In the genomic region with DNA sequence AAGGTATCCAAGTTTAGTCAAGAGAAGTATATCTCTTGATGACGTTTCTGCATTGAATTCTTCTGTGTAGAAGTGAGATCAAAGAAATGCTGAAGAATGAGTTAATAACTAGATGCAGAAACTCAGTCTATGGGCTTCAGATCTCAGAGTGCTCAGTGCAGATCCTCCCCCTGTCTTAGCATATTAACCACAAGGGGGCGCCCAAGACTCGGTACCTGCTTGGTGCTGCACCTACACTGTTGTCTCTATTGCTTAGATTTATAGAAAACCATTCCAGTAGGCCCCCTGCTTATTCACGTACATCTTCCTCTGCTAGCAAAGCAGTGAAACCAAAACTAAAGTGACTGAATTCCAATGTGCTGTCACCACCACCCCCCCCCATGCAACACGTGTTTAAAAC, we compare ENCODE assay signal across 8 mouse cellular contexts.
A peak's percentile ranks its signal among the peaks of the same experiment; 100 is the strongest.
DNase-seq lines count a peak whose midpoint lies in the region; ATAC-seq and TF ChIP-seq lines count a peak whose summit lies in the region.

No protein-coding gene starts in this region.

- H3K27me3 ChIP-seq in CH12.LX (replicated peaks) = no peaks in the 10 kb centered on the region
- H3K27me3 ChIP-seq in liver, embryonic 14.5 days (ENCODE audit: control insufficient read depth, insufficient read depth, low read length) = no peaks in the 10 kb centered on the region

- TF ChIP-seq CTCF in CH12.LX (conservative IDR thresholded peaks at IDR 0.05 in 1 of 2, IDR thresholded peaks at IDR 0.05 in 1 of 2; ENCODE audit: low read depth in 2 of 2, low read length in 2 of 2) = peak; percentile 56 to 83
- peak; percentile 73 for TF ChIP-seq CTCF in liver, embryonic 14.5 days (IDR thresholded peaks at IDR 0.05; ENCODE audit: low read depth)

- H3K27ac ChIP-seq in CH12.LX (ENCODE audit: insufficient read depth, low read depth) = no peak overlapping the region
- H3K27ac ChIP-seq in liver, embryonic 14.5 days = no peak overlapping the region

- peak; percentile 77 for TF ChIP-seq RAD21 in CH12.LX (IDR thresholded peaks at IDR 0.05; ENCODE audit: low read depth, low read length)

- ATAC-seq in liver, embryonic 14.5 days (ENCODE audit: insufficient read depth) = no peak
- no peak for ATAC-seq in inflammation-experienced regulatory T-cells, adult 6 months

- H3K4me1 ChIP-seq in CH12.LX (ENCODE audit: control insufficient read depth in 1 of 2, insufficient read depth in 2 of 2) = no peaks in the 10 kb centered on the region
- no peaks in the 10 kb centered on the region for H3K4me1 ChIP-seq in liver, embryonic 14.5 days (replicated peaks; ENCODE audit: control insufficient read depth in 2 of 2, insufficient read depth in 2 of 2, low read length in 1 of 2)

- H3K79me2 ChIP-seq in CH12.LX (replicated peaks; ENCODE audit: control insufficient read depth, extremely low read depth, insufficient read depth, poor library complexity, severe bottlenecking) = no peaks in the 10 kb centered on the region

- 14% methylated on average over 5 of the region's 5 CpGs for WGBS in liver, embryonic 14.5 days (ENCODE audit: insufficient replicate concordance)

- H3K4me3 ChIP-seq in CH12.LX (replicated peaks in 1 of 3; ENCODE audit: low read depth in 2 of 3, low read length in 2 of 3, poor library complexity in 1 of 3) = no peak overlapping the region
- H3K4me3 ChIP-seq in liver, embryonic 14.5 days (ENCODE audit: insufficient read depth in 1 of 2, low read depth in 2 of 2, low read length in 2 of 2) = no peak overlapping the region

- no peaks in the 10 kb centered on the region for H3K36me3 ChIP-seq in CH12.LX (replicated peaks in 1 of 2; ENCODE audit: control insufficient read depth in 1 of 2, insufficient read depth in 1 of 2, low read length in 1 of 2)
- H3K36me3 ChIP-seq in liver, embryonic 14.5 days (replicated peaks; ENCODE audit: control insufficient read depth, insufficient read depth, low read depth) = no peaks in the 10 kb centered on the region

- dilution Hi-C loops in CH12.LX (cut with MboI; ENCODE audit: extremely low pct_ligation_motif_present, extremely low pct_unique_long_range_greater_than_20kb, low sequenced_read_pairs) = no loop called here

- H3K9me3 ChIP-seq in CH12.LX (replicated peaks; ENCODE audit: low read length) = no peaks in the 10 kb centered on the region
- no peaks in the 10 kb centered on the region for H3K9me3 ChIP-seq in liver, embryonic 14.5 days (ENCODE audit: control insufficient read depth, low read length)

- no peak overlapping the region for H3K9ac ChIP-seq in CH12.LX (ENCODE audit: insufficient read depth, low read depth)
- no peak overlapping the region for H3K9ac ChIP-seq in liver, embryonic 14.5 days (replicated peaks)

- DNase-seq in CH12.LX (ENCODE audit: extremely low read depth) (peak; percentile 74), R1 (ENCODE audit: low read depth, low spot score) (peak; percentile 69)
- peak; percentile 77 for DNase-seq in cerebellum, adult 9-11 months
- peak; percentile 16 to 52 for DNase-seq in frontal cortex, postnatal 25 days (ENCODE audit: low spot score in 2 of 2)
- peak; percentile 67 for DNase-seq in kidney, postnatal 14 days
- peak in 1 of 3 experiments; percentile 10 for DNase-seq in liver, embryonic 14.5 days (ENCODE audit: low read depth in 3 of 3, low spot score in 3 of 3)
- peak; percentile 6 for DNase-seq in ovary, adult 18-20 months (ENCODE audit: low spot score)

- TF ChIP-seq POLR2A in CH12.LX (IDR thresholded peaks at IDR 0.05; ENCODE audit: low read depth, low read length) = no peak

- in situ Hi-C loops in CH12.LX (cut with MboI; ENCODE audit: low pct_ligation_motif_present, low pct_unique_long_range_greater_than_20kb, low sequenced_read_pairs) = loop anchor here (25.0 kb wide), 1 partner anchor 335 kb away; no protein-coding TSS in a partner anchor

- no peak overlapping the region for H3K4me2 ChIP-seq in CH12.LX (ENCODE audit: insufficient read depth, low read depth, poor library complexity, severe bottlenecking)
- H3K4me2 ChIP-seq in liver, embryonic 14.5 days (ENCODE audit: low read depth) = no peak overlapping the region

- no peak for TF ChIP-seq EP300 in CH12.LX (IDR thresholded peaks at IDR 0.05; ENCODE audit: low read length)
- TF ChIP-seq EP300 in liver, embryonic 14.5 days (IDR thresholded peaks at IDR 0.05; ENCODE audit: low read depth) = no peak

TF ChIP-seq in CH12.LX, 34 proteins besides CTCF, POLR2A, EP300 and RAD21:
- no peak for TF ChIP-seq BHLHE40 (IDR thresholded peaks at IDR 0.05; ENCODE audit: low read depth, low read length)
- no peak for TF ChIP-seq POLR2AphosphoS2 (IDR thresholded peaks at IDR 0.05; ENCODE audit: low read depth, low read length)
- no peak for TF ChIP-seq MEF2A (IDR thresholded peaks at IDR 0.05; ENCODE audit: borderline replicate concordance, low read depth, low read length)
- TF ChIP-seq ELF1 (IDR thresholded peaks at IDR 0.05; ENCODE audit: low read depth, low read length) = no peak
- TF ChIP-seq JUN (IDR thresholded peaks at IDR 0.05; ENCODE audit: insufficient read depth, low read depth, low read length) = no peak
- no peak for TF ChIP-seq USF2 (conservative IDR thresholded peaks at IDR 0.05; ENCODE audit: low read depth, low read length)
- peak; percentile 91 for TF ChIP-seq SMC3 (IDR thresholded peaks at IDR 0.05; ENCODE audit: low read depth, low read length)
- TF ChIP-seq UBTF (IDR thresholded peaks at IDR 0.05; ENCODE audit: low read depth, low read length) = no peak
- TF ChIP-seq ZC3H11A (IDR thresholded peaks at IDR 0.05; ENCODE audit: low read depth, low read length) = peak; percentile 59
- no peak for TF ChIP-seq NELFE (IDR thresholded peaks at IDR 0.05; ENCODE audit: low read depth, low read length)
- no peak for TF ChIP-seq HCFC1 (IDR thresholded peaks at IDR 0.05; ENCODE audit: low read depth, low read length)
